Mouse (Mus musculus) MEL (cell line): Measurements from ENCODE around the gene Csnk1e.

Experiments
- CTCF ChIP-seq, 3 experiments: IDR thresholded peaks in 2 of 3; conservative IDR thresholded peaks in 1 of 3; 2 replicates each; pipeline ENCODE4 v1.5.1; 2011 to 2012; ENCODE audit warnings: low read length in 3 of 3, low read depth in 2 of 3, mild to moderate bottlenecking in 2 of 3, improper control_type of control experiment in 1 of 3, inconsistent platforms in 1 of 3, mixed read lengths in 1 of 3, moderate library complexity in 1 of 3; ENCODE audit not compliant: control insufficient read depth in 1 of 3, insufficient read depth in 1 of 3, poor library complexity in 1 of 3, severe bottlenecking in 1 of 3
- ELF1 ChIP-seq: IDR thresholded peaks from 2 replicates; pipeline ENCODE4 v1.6.1; 2014; ENCODE audit warnings: low read depth, mild to moderate bottlenecking, inconsistent platforms, low read length, improper control_type of control experiment, moderate library complexity
- EP300 ChIP-seq, 2 experiments: IDR thresholded peaks; 2 replicates each; pipeline ENCODE4 v1.6.1; 2011; ENCODE audit warnings: improper control_type of control experiment in 2 of 2, low read length in 2 of 2, low read depth in 1 of 2, mild to moderate bottlenecking in 1 of 2
- GATA1 ChIP-seq: IDR thresholded peaks from 2 replicates; pipeline ENCODE4 v1.6.1; 2011; ENCODE audit warnings: low read depth, low read length, improper control_type of control experiment
- MAX ChIP-seq: IDR thresholded peaks from 2 replicates; pipeline ENCODE4 v1.6.1; 2011; ENCODE audit warnings: low read length, improper control_type of control experiment
- MXI1 ChIP-seq: IDR thresholded peaks from 2 replicates; pipeline ENCODE4 v1.6.1; 2011; ENCODE audit warnings: mild to moderate bottlenecking, low read depth, low read length, improper control_type of control experiment
- POLR2A ChIP-seq, 2 experiments: IDR thresholded peaks; 2 replicates each; pipeline ENCODE4 v1.6.1; 2011 to 2012; ENCODE audit warnings: low read length in 2 of 2, mild to moderate bottlenecking in 2 of 2, control low read depth in 1 of 2, improper control_type of control experiment in 1 of 2, low read depth in 1 of 2, moderate library complexity in 1 of 2; ENCODE audit not compliant: control insufficient read depth in 1 of 2, insufficient read depth in 1 of 2, poor library complexity in 1 of 2
- POLR2AphosphoS2 ChIP-seq: IDR thresholded peaks from 2 replicates; pipeline ENCODE4 v1.6.1; 2011; ENCODE audit warnings: low read length, improper control_type of control experiment
- USF1 ChIP-seq: IDR thresholded peaks from 2 replicates; pipeline ENCODE4 v1.6.1; 2014; ENCODE audit warnings: low read depth, mild to moderate bottlenecking, inconsistent platforms, low read length, improper control_type of control experiment, moderate library complexity

DNA sequence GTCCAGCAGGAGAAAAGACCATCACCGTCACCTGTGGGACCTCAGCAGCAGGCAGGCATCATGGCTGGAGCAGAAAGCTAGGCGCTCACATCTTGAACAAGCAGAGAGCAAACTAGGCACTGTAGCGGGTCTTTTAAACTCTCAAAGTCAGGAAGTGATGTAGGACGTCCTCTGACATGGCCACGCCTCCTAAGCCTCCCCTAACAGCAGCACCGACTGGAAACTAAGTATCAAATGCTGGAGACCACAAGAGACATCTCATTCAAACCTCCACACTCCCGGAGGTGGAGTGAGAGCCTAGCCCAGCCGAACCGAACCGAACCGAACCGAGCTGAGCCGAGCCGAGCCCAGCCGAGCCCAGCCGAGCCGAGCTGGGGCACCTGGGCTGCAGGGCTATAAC is 15.2 kb upstream of the Csnk1e start:
- TF ChIP-seq EP300 (IDR thresholded peaks at IDR 0.05; ENCODE audit: low read depth in 1 of 2, low read length in 2 of 2), result no peak
- no peak for TF ChIP-seq GATA1
- no peak for TF ChIP-seq CTCF (IDR thresholded peaks at IDR 0.05 in 2 of 3, conservative IDR thresholded peaks at IDR 0.05 in 1 of 3; ENCODE audit: control insufficient read depth in 1 of 3, insufficient read depth in 1 of 3, low read depth in 2 of 3, low read length in 3 of 3, poor library complexity in 1 of 3, severe bottlenecking in 1 of 3)
- TF ChIP-seq POLR2A (IDR thresholded peaks at IDR 0.05; ENCODE audit: control insufficient read depth in 1 of 2, insufficient read depth in 1 of 2, low read depth in 1 of 2, low read length in 2 of 2, poor library complexity in 1 of 2), result no peak
- no peak for TF ChIP-seq USF1
- no peak for TF ChIP-seq ELF1
- no peak for TF ChIP-seq MAX
- no peak for TF ChIP-seq POLR2AphosphoS2
- TF ChIP-seq MXI1, result no peak
